Mouse (Mus musculus): ENCODE measurements around the gene Fads2. TPM values are rescaled to one million over a fixed set of nuclear protein-coding genes. Genes with fewer than 3 reads are reported as not detected.
A peak's percentile ranks its signal among the peaks of the same experiment; 100 is the strongest.

Gene Fads2
- polyA plus RNA-seq, 1 experiment from 2014 or later = 102 TPM

DNA sequence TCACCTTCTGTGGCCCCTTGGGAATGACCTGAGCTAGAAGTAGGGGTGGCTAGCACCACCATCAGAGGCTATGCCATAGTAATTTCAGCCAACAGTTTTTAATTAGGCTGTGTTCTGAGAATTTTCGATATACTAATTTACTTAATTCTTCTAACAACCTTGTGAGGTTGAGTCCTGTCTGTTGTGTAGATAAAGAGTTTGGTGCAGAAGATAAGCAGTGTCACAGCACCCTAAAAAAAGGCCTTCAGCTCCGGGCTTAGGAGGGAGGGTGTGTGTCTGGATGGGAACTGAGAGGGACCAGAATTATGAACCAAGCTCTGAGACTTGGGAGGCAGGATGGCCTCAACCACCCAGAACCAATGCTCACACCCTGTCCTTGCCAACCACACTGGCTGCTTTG is 55.8 kb downstream of the Fads2 start:
- WGBS (ENCODE audit: insufficient replicate concordance) = 28% methylated on average over 2 of the region's 2 CpGs
- H3K4me2 ChIP-seq (ENCODE audit: low read depth, low read length) = no peak overlapping the region
- ATAC-seq (ENCODE audit: low read depth) = no peak

DNA sequence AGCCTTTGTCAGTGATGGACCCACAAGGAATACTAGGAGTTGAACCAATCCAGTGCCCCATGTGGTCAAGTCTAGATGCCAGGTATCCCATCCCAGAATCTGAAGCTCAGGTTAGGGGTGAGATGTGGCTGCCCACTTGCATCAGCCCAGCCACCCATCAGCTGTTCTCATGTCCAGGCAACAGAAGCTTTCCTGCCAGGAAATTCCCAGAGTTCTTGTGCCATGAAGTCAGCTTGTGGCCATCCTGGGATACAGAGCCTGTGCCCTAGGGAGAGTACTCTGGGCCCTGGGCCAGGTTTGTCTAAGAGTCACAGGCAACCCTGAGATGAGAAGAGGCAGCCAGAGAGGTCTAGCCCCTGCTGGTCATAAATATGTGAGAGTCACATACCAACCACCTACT is 57.9 kb downstream of the Fads2 start:
- peaks cover 58% of the 10 kb centered on the region for H3K4me1 ChIP-seq (ENCODE audit: control insufficient read depth, low read depth, low read length)
- ATAC-seq (ENCODE audit: low read depth) = no peak
- H3K27me3 ChIP-seq (ENCODE audit: control insufficient read depth, insufficient read depth, low read depth, low read length) = peaks cover 2% of the 10 kb centered on the region; the same call in 1 of the 2 replicates
- H3K36me3 ChIP-seq (ENCODE audit: control insufficient read depth, insufficient read depth) = no peaks in the 10 kb centered on the region
- H3K4me3 ChIP-seq (ENCODE audit: low read depth, low read length) = no peak overlapping the region
- no peaks in the 10 kb centered on the region for H3K9me3 ChIP-seq (replicated peaks; ENCODE audit: control insufficient read depth, low read length)
- no peak overlapping the region for H3K4me2 ChIP-seq (ENCODE audit: low read depth, low read length)
- no peak overlapping the region for H3K9ac ChIP-seq (ENCODE audit: low read depth, low read length)
- no peak overlapping the region; the same call in 1 of the 2 replicates for H3K27ac ChIP-seq (ENCODE audit: low read length)

More for the DNA sequence above, 55.8 kb downstream of the Fads2 start:
- Histone ChIP-seq H3K27me3 (ENCODE audit: control insufficient read depth, insufficient read depth, low read depth, low read length) (peaks cover 2% of the 10 kb centered on the region; the same call in 1 of the 2 replicates), H3K4me1 (ENCODE audit: control insufficient read depth, low read depth, low read length) (peaks cover 55% of the 10 kb centered on the region), H3K4me3 (ENCODE audit: low read depth, low read length) (no peak overlapping the region), H3K27ac (ENCODE audit: low read length) (no peak overlapping the region), H3K36me3 (ENCODE audit: control insufficient read depth, insufficient read depth) (no peaks in the 10 kb centered on the region), H3K9me3 (replicated peaks; ENCODE audit: control insufficient read depth, low read length) (no peaks in the 10 kb centered on the region), H3K9ac (ENCODE audit: low read depth, low read length) (no peak overlapping the region)

DNA sequence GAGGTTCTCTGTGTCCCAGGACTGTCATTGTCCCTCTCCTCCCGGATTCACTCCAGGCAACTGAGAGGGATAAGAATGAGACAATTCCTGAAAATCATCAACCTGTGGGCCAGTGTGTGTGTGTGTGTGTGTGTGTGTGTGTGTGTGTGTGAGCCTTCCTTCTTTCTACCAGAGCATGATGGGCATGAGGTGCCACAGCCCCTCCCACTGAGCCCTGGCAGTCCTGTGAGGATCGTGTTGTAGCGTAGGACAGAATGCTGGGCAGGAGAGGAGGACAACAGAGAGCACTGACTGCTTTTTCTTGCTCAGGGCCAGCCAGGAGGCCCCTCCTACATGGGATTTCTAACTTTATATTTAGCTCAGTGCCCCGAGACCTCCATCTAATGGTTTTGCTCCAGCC is 58.7 kb downstream of the Fads2 start:
- H3K36me3 ChIP-seq (ENCODE audit: control insufficient read depth, insufficient read depth) = no peaks in the 10 kb centered on the region
- H3K27me3 ChIP-seq (ENCODE audit: control insufficient read depth, insufficient read depth, low read depth, low read length) = peaks cover 2% of the 10 kb centered on the region; the same call in 1 of the 2 replicates
- H3K9ac ChIP-seq (ENCODE audit: low read depth, low read length) = no peak overlapping the region
- WGBS (ENCODE audit: insufficient replicate concordance) = 77% methylated on average over 4 of the region's 4 CpGs
- ATAC-seq (ENCODE audit: low read depth) = no peak
- H3K27ac ChIP-seq (ENCODE audit: low read length) = no peak overlapping the region
- H3K4me1 ChIP-seq (ENCODE audit: control insufficient read depth, low read depth, low read length) = peaks cover 61% of the 10 kb centered on the region
- no peaks in the 10 kb centered on the region for H3K9me3 ChIP-seq (replicated peaks; ENCODE audit: control insufficient read depth, low read length)
- 0 out of 2 replicates have a peak overlapping the region, but pooled peaks have one; percentile 65 for H3K4me3 ChIP-seq (ENCODE audit: low read depth, low read length)
- peak overlapping the region; percentile 87 for H3K4me2 ChIP-seq (ENCODE audit: low read depth, low read length)

DNA sequence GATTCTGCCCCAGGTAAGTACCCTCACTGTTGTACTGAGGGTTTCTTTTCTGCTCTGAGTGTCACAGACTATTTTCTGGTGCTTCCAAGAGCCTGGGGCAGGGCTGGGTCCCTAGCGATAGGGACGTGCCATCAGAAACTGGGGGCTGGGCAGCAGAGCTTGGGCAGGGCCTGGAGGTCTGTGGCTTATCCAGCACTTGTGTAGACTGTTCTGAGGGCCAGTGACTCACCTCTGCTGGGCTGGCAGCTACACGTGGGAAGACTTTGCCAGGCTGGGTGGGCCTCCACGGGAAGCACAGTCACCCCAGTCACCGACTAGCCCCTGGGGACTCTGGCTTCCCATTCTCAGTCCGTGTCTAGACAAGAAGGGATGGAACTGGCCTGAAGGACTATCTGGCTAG is 59.3 kb downstream of the Fads2 start:
- 44% methylated on average over 6 of the region's 6 CpGs for WGBS (ENCODE audit: insufficient replicate concordance)
- peak overlapping the region; percentile 87 for H3K4me2 ChIP-seq (ENCODE audit: low read depth, low read length)
- H3K4me3 ChIP-seq (ENCODE audit: low read depth, low read length) = peak overlapping the region; percentile 65
- H3K36me3 ChIP-seq (ENCODE audit: control insufficient read depth, insufficient read depth) = no peaks in the 10 kb centered on the region
- peak overlapping the region; percentile 55 for H3K9ac ChIP-seq (ENCODE audit: low read depth, low read length)
- peaks cover 2% of the 10 kb centered on the region; the same call in 1 of the 2 replicates for H3K27me3 ChIP-seq (ENCODE audit: control insufficient read depth, insufficient read depth, low read depth, low read length)
- ATAC-seq (ENCODE audit: low read depth) = no peak
- H3K9me3 ChIP-seq (replicated peaks; ENCODE audit: control insufficient read depth, low read length) = no peaks in the 10 kb centered on the region
- H3K4me1 ChIP-seq (ENCODE audit: control insufficient read depth, low read depth, low read length) = peaks cover 61% of the 10 kb centered on the region
- 0 out of 2 replicates have a peak overlapping the region, but pooled peaks have one; percentile 42 for H3K27ac ChIP-seq (ENCODE audit: low read length)

DNA sequence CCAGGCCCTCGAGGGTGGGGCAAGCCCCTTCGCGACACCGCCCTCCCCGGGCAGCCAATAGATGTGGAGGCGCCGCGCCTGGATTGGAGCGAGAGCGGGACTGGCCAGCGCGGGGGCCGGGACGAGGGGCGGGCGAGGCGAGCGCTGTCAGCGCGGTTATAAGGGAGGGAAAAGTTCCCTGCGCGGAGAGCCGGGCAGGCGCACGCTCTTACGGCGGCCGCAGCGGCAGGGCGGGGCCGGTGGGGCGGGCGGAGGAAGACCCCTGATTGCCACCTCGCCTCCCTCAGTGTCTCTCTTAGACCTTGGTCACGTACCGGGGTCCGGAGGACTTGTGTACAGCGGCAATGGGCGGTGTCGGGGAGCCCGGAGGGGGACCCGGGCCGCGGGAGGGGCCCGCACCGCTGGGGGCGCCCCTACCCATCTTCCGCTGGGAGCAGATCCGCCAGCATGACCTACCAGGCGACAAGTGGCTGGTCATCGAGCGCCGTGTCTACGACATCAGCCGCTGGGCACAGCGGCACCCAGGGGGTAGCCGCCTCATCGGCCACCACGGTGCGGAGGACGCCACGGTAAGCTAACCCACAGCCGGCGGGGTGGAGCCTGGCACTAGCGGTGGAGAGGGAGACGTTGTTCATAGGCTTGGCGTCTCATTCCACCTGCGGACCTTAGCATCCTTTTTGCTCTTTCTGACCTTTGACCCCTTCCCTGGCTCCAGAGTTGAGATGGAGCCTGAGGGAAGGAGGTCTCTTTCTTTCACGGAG is 60.0 kb downstream of the Fads2 start, which contains the start of gene Fads3:
Fads3 (plus strand) TSS at position 182 of the 761 bp plus-strand sequence.
- Histone ChIP-seq H3K9ac (ENCODE audit: low read depth, low read length) (peak within 1 kb of the TSS; percentile 55), H3K4me2 (ENCODE audit: low read depth, low read length) (peak within 1 kb of the TSS; percentile 87), H3K4me1 (ENCODE audit: control insufficient read depth, low read depth, low read length) (peaks cover 55% of the 10 kb centered on the region), H3K27ac (ENCODE audit: low read length) (peak within 1 kb of the TSS; percentile 42), H3K36me3 (ENCODE audit: control insufficient read depth, insufficient read depth) (peaks cover 1% of the 10 kb centered on the region; the same call in 1 of the 2 replicates), H3K4me3 (ENCODE audit: low read depth, low read length) (peak within 1 kb of the TSS; percentile 65), H3K27me3 (ENCODE audit: control insufficient read depth, insufficient read depth, low read depth, low read length) (peaks cover 2% of the 10 kb centered on the region; the same call in 1 of the 2 replicates), H3K9me3 (replicated peaks; ENCODE audit: control insufficient read depth, low read length) (no peaks in the 10 kb centered on the region)
- WGBS (ENCODE audit: insufficient replicate concordance) = under 1% methylated on average over 63 of the region's 69 CpGs
- ATAC-seq (ENCODE audit: low read depth) = peak; percentile 85

DNA sequence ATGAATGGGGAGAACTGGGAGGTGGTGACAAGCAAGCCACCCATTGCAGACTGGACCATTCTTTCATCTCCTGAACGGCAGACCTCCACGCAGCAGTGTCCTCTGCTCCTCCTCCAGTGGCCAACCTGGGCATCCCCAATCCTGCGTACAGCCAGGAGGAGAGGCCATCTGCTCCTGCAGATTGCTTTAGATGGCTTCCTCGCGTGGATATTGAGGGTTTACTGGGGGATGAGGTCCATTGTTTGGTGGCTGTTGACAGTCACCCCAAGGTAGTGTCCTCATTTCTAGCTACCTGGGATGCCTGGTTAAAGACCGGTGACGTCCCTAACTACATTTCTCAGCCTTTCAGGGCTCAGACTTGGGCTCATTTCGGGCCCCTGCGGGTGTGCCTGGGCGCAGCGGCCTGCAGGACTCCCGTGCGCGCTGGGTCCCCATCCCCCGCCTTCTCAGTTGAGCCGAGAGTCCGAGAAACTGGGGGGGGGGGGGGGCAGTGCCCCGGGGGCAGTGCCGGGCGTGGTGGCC is 60.6 kb downstream of the Fads2 start:
- Histone ChIP-seq H3K4me2 (ENCODE audit: low read depth, low read length) (peak overlapping the region; percentile 87), H3K36me3 (ENCODE audit: control insufficient read depth, insufficient read depth) (peaks cover 8% of the 10 kb centered on the region), H3K4me1 (ENCODE audit: control insufficient read depth, low read depth, low read length) (peaks cover 53% of the 10 kb centered on the region), H3K9me3 (replicated peaks; ENCODE audit: control insufficient read depth, low read length) (no peaks in the 10 kb centered on the region), H3K9ac (ENCODE audit: low read depth, low read length) (peak overlapping the region; percentile 55), H3K27me3 (ENCODE audit: control insufficient read depth, insufficient read depth, low read depth, low read length) (peaks cover 2% of the 10 kb centered on the region; the same call in 1 of the 2 replicates), H3K4me3 (ENCODE audit: low read depth, low read length) (peak overlapping the region; percentile 65), H3K27ac (ENCODE audit: low read length) (no peak overlapping the region)
- ATAC-seq (ENCODE audit: low read depth) = no peak
- 9% methylated on average over 20 of the region's 20 CpGs for WGBS (ENCODE audit: insufficient replicate concordance)

DNA sequence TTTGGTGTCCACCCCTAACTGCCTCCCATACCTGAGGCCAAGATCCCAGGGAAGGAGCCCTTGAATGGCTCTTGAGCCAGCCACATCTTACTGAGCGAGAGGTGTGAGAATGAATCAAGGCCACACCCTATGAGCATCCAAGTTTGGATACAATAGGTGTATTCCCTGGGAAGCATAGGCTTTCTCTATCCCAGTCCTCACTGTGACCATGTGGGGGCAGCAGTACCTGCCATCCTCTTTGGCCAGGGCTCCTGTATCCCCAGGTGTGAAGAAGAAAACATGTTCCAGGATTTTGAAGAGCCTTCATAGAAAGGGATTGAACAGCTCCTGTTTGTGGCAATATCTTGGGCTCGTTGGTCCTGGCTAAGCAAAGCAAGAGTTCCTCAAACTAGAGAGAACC is 61.9 kb downstream of the Fads2 start:
- H3K4me3 ChIP-seq (ENCODE audit: low read depth, low read length) = no peak overlapping the region
- H3K4me2 ChIP-seq (ENCODE audit: low read depth, low read length) = no peak overlapping the region
- no peaks in the 10 kb centered on the region for H3K9me3 ChIP-seq (replicated peaks; ENCODE audit: control insufficient read depth, low read length)
- H3K9ac ChIP-seq (ENCODE audit: low read depth, low read length) = no peak overlapping the region
- peaks cover 2% of the 10 kb centered on the region; the same call in 1 of the 2 replicates for H3K27me3 ChIP-seq (ENCODE audit: control insufficient read depth, insufficient read depth, low read depth, low read length)
- peaks cover 21% of the 10 kb centered on the region for H3K36me3 ChIP-seq (ENCODE audit: control insufficient read depth, insufficient read depth)
- no peak overlapping the region for H3K27ac ChIP-seq (ENCODE audit: low read length)
- WGBS (ENCODE audit: insufficient replicate concordance) = 74% methylated on average over 2 of the region's 2 CpGs
- H3K4me1 ChIP-seq (ENCODE audit: control insufficient read depth, low read depth, low read length) = peaks cover 40% of the 10 kb centered on the region
- ATAC-seq (ENCODE audit: low read depth) = no peak

DNA sequence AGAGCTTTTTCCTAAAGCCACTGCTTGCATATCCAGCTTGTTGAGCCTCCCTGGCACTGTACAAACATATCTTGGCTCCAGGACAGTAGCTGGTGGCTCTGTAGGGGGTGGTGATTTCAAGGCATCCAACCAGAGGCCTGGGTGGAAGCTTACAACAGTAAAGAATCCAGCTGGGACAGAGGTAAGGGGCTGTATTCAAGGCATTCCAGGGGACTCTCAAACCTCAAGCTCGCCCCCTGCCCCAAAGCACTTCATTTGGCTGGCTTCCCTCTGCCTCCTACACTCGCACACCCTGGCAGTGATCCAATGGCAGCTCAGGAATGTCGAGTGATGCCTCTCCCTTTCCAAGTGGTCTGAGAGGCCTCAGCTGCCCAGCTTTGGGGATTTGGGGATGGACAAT is 62.6 kb downstream of the Fads2 start:
- WGBS (ENCODE audit: insufficient replicate concordance) = 54% methylated on average over 3 of the region's 3 CpGs
- Histone ChIP-seq H3K4me1 (ENCODE audit: control insufficient read depth, low read depth, low read length) (peaks cover 35% of the 10 kb centered on the region), H3K27ac (ENCODE audit: low read length) (no peak overlapping the region)

DNA sequence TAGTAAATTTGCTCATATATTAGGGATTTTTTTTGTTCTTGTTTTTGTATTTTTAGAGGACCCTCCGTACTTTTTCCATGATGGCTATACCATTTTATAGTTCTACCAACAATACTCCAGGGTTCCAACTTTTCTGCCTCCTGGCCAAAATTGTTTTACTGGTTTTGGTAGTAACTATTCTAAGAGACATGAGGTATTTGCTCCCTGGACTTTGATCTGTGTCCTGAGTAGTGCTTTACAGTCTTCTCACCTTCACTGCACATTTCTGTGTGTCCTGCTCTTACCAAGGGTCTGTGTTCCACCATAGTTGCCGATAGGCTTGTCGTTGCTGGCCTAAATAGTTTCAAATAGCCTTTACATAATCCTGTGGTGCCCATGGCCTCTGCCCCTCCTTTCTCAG is 63.2 kb downstream of the Fads2 start:
- Histone ChIP-seq H3K9me3 (replicated peaks; ENCODE audit: control insufficient read depth, low read length) (no peaks in the 10 kb centered on the region), H3K36me3 (ENCODE audit: control insufficient read depth, insufficient read depth) (peaks cover 33% of the 10 kb centered on the region), H3K4me2 (ENCODE audit: low read depth, low read length) (no peak overlapping the region), H3K9ac (ENCODE audit: low read depth, low read length) (no peak overlapping the region), H3K4me3 (ENCODE audit: low read depth, low read length) (no peak overlapping the region), H3K4me1 (ENCODE audit: control insufficient read depth, low read depth, low read length) (peaks cover 35% of the 10 kb centered on the region), H3K27me3 (ENCODE audit: control insufficient read depth, insufficient read depth, low read depth, low read length) (peaks cover 2% of the 10 kb centered on the region; the same call in 1 of the 2 replicates), H3K27ac (ENCODE audit: low read length) (no peak overlapping the region)
- no peak for ATAC-seq (ENCODE audit: low read depth)
- WGBS (ENCODE audit: insufficient replicate concordance) = 87% methylated on average over 3 of the region's 3 CpGs

More for the DNA sequence above, 62.6 kb downstream of the Fads2 start:
- no peak overlapping the region for H3K4me2 ChIP-seq (ENCODE audit: low read depth, low read length)
- no peak overlapping the region for H3K9ac ChIP-seq (ENCODE audit: low read depth, low read length)
- H3K36me3 ChIP-seq (ENCODE audit: control insufficient read depth, insufficient read depth) = peaks cover 28% of the 10 kb centered on the region
- H3K9me3 ChIP-seq (replicated peaks; ENCODE audit: control insufficient read depth, low read length) = no peaks in the 10 kb centered on the region
- H3K27me3 ChIP-seq (ENCODE audit: control insufficient read depth, insufficient read depth, low read depth, low read length) = peaks cover 2% of the 10 kb centered on the region; the same call in 1 of the 2 replicates
- H3K4me3 ChIP-seq (ENCODE audit: low read depth, low read length) = no peak overlapping the region
- no peak for ATAC-seq (ENCODE audit: low read depth)
